Mouse (Mus musculus) forebrain, embryonic 13.5 days (tissue): ENCODE results near the gene Tenm3. TPM values are rescaled to one million over a fixed set of nuclear protein-coding genes. Genes with fewer than 3 reads are reported as not detected.

Source experiments
- ATAC-seq: fragments of 200-750 bp; cut with Nextera tagmentation; 2 replicates; pipeline ENCODE4 v1.8.0; 2017
- H3K27ac ChIP-seq: fragments of 300-500 bp; sonication (generic); 2 replicates; pipeline ENCODE4 v1.5.1; 2015; ENCODE audit warnings: inconsistent platforms, mild to moderate bottlenecking, moderate library complexity
- H3K27me3 ChIP-seq: fragments of 300-500 bp; sonication (generic); 2 replicates; pipeline ENCODE4 v1.6.1; 2015; ENCODE audit warnings: mild to moderate bottlenecking, inconsistent platforms
- H3K36me3 ChIP-seq: fragments of 300-500 bp; sonication (generic); 2 replicates; pipeline ENCODE4 v1.6.1; 2015; ENCODE audit warnings: mild to moderate bottlenecking, inconsistent platforms; ENCODE audit not compliant: poor library complexity, severe bottlenecking
- H3K4me1 ChIP-seq: fragments of 300-500 bp; sonication (generic); 2 replicates; pipeline ENCODE4 v1.6.1; 2015; ENCODE audit warnings: inconsistent platforms
- H3K4me2 ChIP-seq: fragments of 300-500 bp; sonication (generic); 2 replicates; pipeline ENCODE4 v1.6.1; 2015; ENCODE audit warnings: inconsistent platforms, mild to moderate bottlenecking, moderate library complexity
- H3K4me3 ChIP-seq: fragments of 300-500 bp; sonication (generic); 2 replicates; pipeline ENCODE4 v1.5.1; 2015; ENCODE audit warnings: mild to moderate bottlenecking, inconsistent platforms
- H3K9ac ChIP-seq: fragments of 300-500 bp; sonication (generic); 2 replicates; pipeline ENCODE4 v1.6.1; 2015; ENCODE audit warnings: mild to moderate bottlenecking, inconsistent platforms
- H3K9me3 ChIP-seq: fragments of 300-500 bp; sonication (generic); replicated peaks from 2 replicates; pipeline ENCODE4 v1.6.1; 2016; ENCODE audit warnings: inconsistent platforms
- WGBS: fragments of 180-500 bp; shearing (Covaris S2); methylation state at CpG from one replicate; pipeline ENCODE4 v1.1.7; 2015; 5-methylcytosine and 5-hydroxymethylcytosine counted together
- polyA plus RNA-seq: library from polyadenylated mRNA; unstranded; fragments of >200 nt; fragmentation: Nextera tagmentation; extraction: Ambion mirVana; gene quantifications from 2 replicates; pipeline ENCODE4 v1.2.1, GENCODE M21; 2015

Gene Tenm3
- polyA plus RNA-seq = 20.6 and 20.9 TPM in 2 replicates

GRCm38 (mm10) chr8:48843931-48844285, at the start of gene Tenm3:
TSS of gene Tenm3 (minus strand) at chr8:48843951.
- Histone ChIP-seq H3K36me3 (no peaks in the 10 kb centered on the region), H3K9me3 (no peaks in the 10 kb centered on the region), H3K4me1 (peaks cover 21% of the 10 kb centered on the region), H3K27me3 (peaks cover 58% of the 10 kb centered on the region), H3K4me2 (peak within 1 kb of the TSS; percentile 94), H3K9ac (peak within 1 kb of the TSS; percentile 76), H3K4me3 (peak within 1 kb of the TSS; percentile 67), H3K27ac (peak within 1 kb of the TSS; percentile 65)
- ATAC-seq = peak; percentile 64
- under 1% methylated on average over 19 of the region's 19 CpGs for WGBS

GRCm38 (mm10) chr8:48890216-48890765, 46.5 kb upstream of the Tenm3 start:
- no peak overlapping the region for H3K4me3 ChIP-seq
- WGBS = 18% methylated on average over 7 of the region's 7 CpGs
- no peak overlapping the region for H3K9ac ChIP-seq
- H3K27ac ChIP-seq = no peak overlapping the region
- H3K27me3 ChIP-seq = no peaks in the 10 kb centered on the region
- no peak for ATAC-seq
- no peaks in the 10 kb centered on the region for H3K36me3 ChIP-seq
- H3K4me2 ChIP-seq = no peak overlapping the region
- H3K9me3 ChIP-seq = no peaks in the 10 kb centered on the region
- H3K4me1 ChIP-seq = no peaks in the 10 kb centered on the region

- no peak overlapping the region for H3K4me3 ChIP-seq
- H3K27me3 ChIP-seq = no peaks in the 10 kb centered on the region
- no peaks in the 10 kb centered on the region for H3K9me3 ChIP-seq
- no peak overlapping the region for H3K9ac ChIP-seq
- H3K27ac ChIP-seq = no peak overlapping the region
- H3K4me2 ChIP-seq = no peak overlapping the region
- WGBS = 93% methylated on average over 4 of the region's 4 CpGs
- H3K4me1 ChIP-seq = no peaks in the 10 kb centered on the region
- no peak for ATAC-seq
- H3K36me3 ChIP-seq = no peaks in the 10 kb centered on the region
These were observed 40.5 kb upstream of the Tenm3 start for GRCm38 (mm10) chr8:48884270-48884669.

- ATAC-seq = peak; percentile 53; the same call in 1 of the 2 replicates
- H3K4me1 ChIP-seq = no peaks in the 10 kb centered on the region
These were observed 36.8 kb upstream of the Tenm3 start for GRCm38 (mm10) chr8:48880585-48880984.

GRCm38 (mm10) chr8:48865972-48866371, 22.2 kb upstream of the Tenm3 start:
- 92% methylated on average over 5 of the region's 5 CpGs for whole genome bisulfite sequencing
- H3K36me3 ChIP-seq = no peaks in the 10 kb centered on the region

More at GRCm38 (mm10) chr8:48880585-48880984, 36.8 kb upstream of the Tenm3 start:
- no peak overlapping the region for H3K4me2 ChIP-seq
- no peak overlapping the region for H3K27ac ChIP-seq
- H3K9me3 ChIP-seq = no peaks in the 10 kb centered on the region
- no peaks in the 10 kb centered on the region for H3K36me3 ChIP-seq
- H3K4me3 ChIP-seq = no peak overlapping the region
- H3K27me3 ChIP-seq = no peaks in the 10 kb centered on the region
- 91% methylated on average over 5 of the region's 5 CpGs for WGBS
- no peak overlapping the region for H3K9ac ChIP-seq

GRCm38 (mm10) chr8:48865485-48865884, 21.7 kb upstream of the Tenm3 start:
- H3K9me3 ChIP-seq = no peaks in the 10 kb centered on the region
- no peaks in the 10 kb centered on the region for H3K27me3 ChIP-seq
- no peaks in the 10 kb centered on the region for H3K4me1 ChIP-seq
- no peak overlapping the region for H3K27ac ChIP-seq
- WGBS = 66% methylated on average over 4 of the region's 4 CpGs
- H3K4me3 ChIP-seq = no peak overlapping the region
- no peak overlapping the region for H3K4me2 ChIP-seq
- no peak overlapping the region for H3K9ac ChIP-seq
- no peak for ATAC-seq
- H3K36me3 ChIP-seq = no peaks in the 10 kb centered on the region

More at GRCm38 (mm10) chr8:48865972-48866371, 22.2 kb upstream of the Tenm3 start:
- no peak overlapping the region for H3K9ac ChIP-seq
- H3K27me3 ChIP-seq = no peaks in the 10 kb centered on the region
- H3K4me1 ChIP-seq = no peaks in the 10 kb centered on the region
- H3K4me2 ChIP-seq = no peak overlapping the region
- no peaks in the 10 kb centered on the region for H3K9me3 ChIP-seq
- no peak for ATAC-seq
- no peak overlapping the region for H3K27ac ChIP-seq
- H3K4me3 ChIP-seq = no peak overlapping the region

GRCm38 (mm10) chr8:48850223-48851010, 6.7 kb upstream of the Tenm3 start:
- H3K27ac ChIP-seq = no peak overlapping the region
- H3K4me3 ChIP-seq = no peak overlapping the region
- no peaks in the 10 kb centered on the region for H3K36me3 ChIP-seq
- H3K4me2 ChIP-seq = peak overlapping the region; percentile 21; the same call in 1 of the 2 replicates
- WGBS = 3% methylated on average over 8 of the region's 8 CpGs
- H3K9me3 ChIP-seq = no peaks in the 10 kb centered on the region
- no peak overlapping the region for H3K9ac ChIP-seq
- peaks cover 15% of the 10 kb centered on the region for H3K4me1 ChIP-seq
- H3K27me3 ChIP-seq = peaks cover 29% of the 10 kb centered on the region
- ATAC-seq = peak; percentile 36; the same call in 1 of the 2 replicates

- Histone ChIP-seq H3K9me3 (no peaks in the 10 kb centered on the region), H3K27ac (no peak overlapping the region), H3K36me3 (no peaks in the 10 kb centered on the region), H3K27me3 (peaks cover 42% of the 10 kb centered on the region), H3K4me2 (no peak overlapping the region), H3K9ac (no peak overlapping the region), H3K4me1 (peaks cover 25% of the 10 kb centered on the region), H3K4me3 (no peak overlapping the region)
- no peak for ATAC-seq
- 47% methylated on average over 6 of the region's 6 CpGs for WGBS
These were observed 5.4 kb upstream of the Tenm3 start for GRCm38 (mm10) chr8:48849091-48849616.

GRCm38 (mm10) chr8:48844961-48845360, 1.2 kb upstream of the Tenm3 start:
- peak overlapping the region; percentile 67 for H3K4me3 ChIP-seq
- no peak for ATAC-seq
- H3K9me3 ChIP-seq = no peaks in the 10 kb centered on the region
- H3K27me3 ChIP-seq = peaks cover 54% of the 10 kb centered on the region
- H3K27ac ChIP-seq = no peak overlapping the region
- peak overlapping the region; percentile 94 for H3K4me2 ChIP-seq
- H3K9ac ChIP-seq = no peak overlapping the region
- no peaks in the 10 kb centered on the region for H3K36me3 ChIP-seq
- H3K4me1 ChIP-seq = peaks cover 28% of the 10 kb centered on the region
- WGBS = 8% methylated on average over 12 of the region's 12 CpGs

- Histone ChIP-seq H3K36me3 (no peaks in the 10 kb centered on the region), H3K27me3 (peaks cover 57% of the 10 kb centered on the region), H3K9ac (peak overlapping the region; percentile 76), H3K27ac (no peak overlapping the region), H3K4me1 (peaks cover 24% of the 10 kb centered on the region), H3K4me3 (peak overlapping the region; percentile 67), H3K4me2 (peak overlapping the region; percentile 94), H3K9me3 (no peaks in the 10 kb centered on the region)
- 0 out of 2 replicates have a peak, but pooled peaks have one; percentile 3 for ATAC-seq
- WGBS = 2% methylated on average over 14 of the region's 14 CpGs
These were observed 687 bp upstream of the Tenm3 start for GRCm38 (mm10) chr8:48844370-48844905.

- Histone ChIP-seq H3K4me1 (peaks cover 21% of the 10 kb centered on the region), H3K36me3 (no peaks in the 10 kb centered on the region), H3K9me3 (no peaks in the 10 kb centered on the region), H3K4me2 (peak overlapping the region; percentile 94), H3K4me3 (peak overlapping the region; percentile 67), H3K27me3 (peaks cover 58% of the 10 kb centered on the region), H3K9ac (peak overlapping the region; percentile 76), H3K27ac (peak overlapping the region; percentile 65)
- peak; percentile 84 for ATAC-seq
- under 1% methylated on average over 50 of the region's 93 CpGs for WGBS
These were observed 490 bp downstream of the Tenm3 start for GRCm38 (mm10) chr8:48842991-48843930.
